Comparison of ENCODE assay signal across 14 mouse cellular contexts in the genomic region with DNA sequence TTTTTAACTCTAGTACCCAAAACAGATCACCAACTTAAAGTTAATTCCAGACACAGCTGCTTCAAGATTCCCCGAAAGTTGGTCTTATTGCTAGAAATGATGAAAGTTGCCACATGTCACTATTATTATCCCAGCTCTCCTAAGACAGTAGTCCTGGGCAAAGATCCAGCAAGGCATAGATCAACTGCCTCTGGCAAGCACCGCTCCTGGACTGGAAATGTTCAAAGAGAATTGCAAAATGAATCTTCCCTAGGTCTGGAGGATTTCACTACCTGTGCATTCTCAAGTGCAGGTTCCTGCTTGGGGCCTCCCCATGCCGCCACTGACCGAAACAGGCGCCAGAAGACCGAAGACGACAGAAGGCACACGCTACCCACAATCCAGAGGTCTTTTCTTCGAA. TPM values are rescaled to one million over a fixed set of nuclear protein-coding genes. Genes with fewer than 3 reads are reported as not detected.
DNase-seq lines count a peak whose midpoint lies in the region; ATAC-seq lines count a peak whose summit lies in the region.
"Had no signal": no experiment of that assay in that cellular context is flagged by ENCODE, and none has a peak within 500 bp of the region (broad histone marks: within the 10 kb centered on the region; RNA-seq: fewer than 3 reads in every experiment).

No protein-coding gene starts in this region.

- H3K27me3 ChIP-seq in heart, embryonic 12.5 days (replicated peaks), result no peaks in the 10 kb centered on the region
- H3K27me3 ChIP-seq in forebrain, embryonic 12.5 days, result no peaks in the 10 kb centered on the region
- H3K27me3 ChIP-seq: intestine, embryonic 15.5 days; liver, embryonic 12.5 days had no signal

- H3K9ac ChIP-seq in heart, embryonic 12.5 days, result no peak overlapping the region
- no peak overlapping the region for H3K9ac ChIP-seq in forebrain, embryonic 12.5 days
- H3K9ac ChIP-seq: forebrain, postnatal 0 days; intestine, embryonic 15.5 days; liver, embryonic 12.5 days had no signal

- no peak overlapping the region for H3K4me2 ChIP-seq in heart, embryonic 12.5 days
- H3K4me2 ChIP-seq in forebrain, embryonic 12.5 days, result no peak overlapping the region
- H3K4me2 ChIP-seq: intestine, embryonic 15.5 days; liver, embryonic 12.5 days had no signal

- WGBS in heart, embryonic 12.5 days, result 87% methylated on average over 9 of the region's 9 CpGs
- WGBS in forebrain, embryonic 12.5 days, result 96% methylated on average over 9 of the region's 9 CpGs

- peak; percentile 91 for DNase-seq in heart, adult 11 months
- peak; percentile 20 to 28 for DNase-seq in kidney, postnatal 36 days
- no peak for DNase-seq in kidney, adult 11 months
- peak; percentile 65 for DNase-seq in adrenal gland, postnatal 10 days
- DNase-seq in gonadal fat pad, adult 2 months (ENCODE audit: low read depth), result peak; percentile 52
- DNase-seq: cerebellum, postnatal 36 days; forebrain, postnatal 0 days; right cerebral cortex, postnatal 25 days had no signal

- H3K9me3 ChIP-seq in heart, embryonic 12.5 days (replicated peaks), result no peaks in the 10 kb centered on the region
- H3K9me3 ChIP-seq in forebrain, embryonic 12.5 days, result no peaks in the 10 kb centered on the region
- H3K9me3 ChIP-seq: intestine, embryonic 15.5 days; liver, embryonic 12.5 days; megakaryocyte, embryonic 14.5 days had no signal

- no peaks in the 10 kb centered on the region for H3K36me3 ChIP-seq in heart, embryonic 12.5 days
- no peaks in the 10 kb centered on the region for H3K36me3 ChIP-seq in forebrain, embryonic 12.5 days (replicated peaks)
- H3K36me3 ChIP-seq: intestine, embryonic 15.5 days; liver, embryonic 12.5 days had no signal

- H3K4me1 ChIP-seq in heart, embryonic 12.5 days (replicated peaks), result peaks cover 14% of the 10 kb centered on the region
- no peaks in the 10 kb centered on the region for H3K4me1 ChIP-seq in forebrain, embryonic 12.5 days
- H3K4me1 ChIP-seq: intestine, embryonic 15.5 days; liver, embryonic 12.5 days; megakaryocyte, embryonic 14.5 days had no signal

- no peak overlapping the region for H3K4me3 ChIP-seq in heart, embryonic 12.5 days
- H3K4me3 ChIP-seq in forebrain, embryonic 12.5 days (replicated peaks), result no peak overlapping the region
- H3K4me3 ChIP-seq: intestine, embryonic 15.5 days; liver, embryonic 12.5 days; megakaryocyte, embryonic 14.5 days had no signal

- no peak for ATAC-seq in heart, embryonic 12.5 days (ENCODE audit: insufficient number of reproducible peaks, low FRiP score)
- no peak for ATAC-seq in forebrain, embryonic 12.5 days (ENCODE audit: low FRiP score)
- ATAC-seq: forebrain, postnatal 0 days; intestine, embryonic 15.5 days; liver, embryonic 12.5 days had no signal

- H3K27ac ChIP-seq in heart, embryonic 12.5 days (ENCODE audit: poor library complexity, severe bottlenecking), result no peak overlapping the region
- H3K27ac ChIP-seq in forebrain, embryonic 12.5 days, result no peak overlapping the region
- H3K27ac ChIP-seq: intestine, embryonic 15.5 days; liver, embryonic 12.5 days had no signal

RNA-seq across cellular contexts. Expression of gene Mylk4, which starts 7.9 kb away (rescaled TPM):
- polyA plus RNA-seq in heart, embryonic 12.5 days (2016; fragmentation: Nextera tagmentation; extraction: Ambion mirVana), result 0.18 and 0.28 TPM in 2 replicates
- 10 to 100 TPM in 1 of 2 experiments, 1 to 10 TPM in 1; 4.5 to 17.1 TPM for total RNA-seq in adrenal gland, postnatal 10 days (2021)
- polyA plus RNA-seq in gonadal fat pad, adult 2 months (2012; rRNA removed), result 0.05 and 0.15 TPM in 2 replicates
- polyA plus RNA-seq in forebrain, embryonic 12.5 days (2016; fragmentation: Nextera tagmentation; extraction: Ambion mirVana), result 0.13 and 0.22 TPM in 2 replicates
- total RNA-seq: hematopoietic stem cell, adult 5-6 weeks had no signal

RNA-seq across cellular contexts. Expression of gene Wrnip1, which starts 25.9 kb away (rescaled TPM):
- polyA plus RNA-seq in heart, embryonic 12.5 days (2016; fragmentation: Nextera tagmentation; extraction: Ambion mirVana), result 30.2 TPM in 2 replicates
- total RNA-seq in adrenal gland, postnatal 10 days (2021), result 10 to 100 TPM; 36.3 to 39.9 TPM
- 27.3 and 28.1 TPM in 2 replicates for polyA plus RNA-seq in gonadal fat pad, adult 2 months (2012; rRNA removed)
- polyA plus RNA-seq in forebrain, embryonic 12.5 days (2016; fragmentation: Nextera tagmentation; extraction: Ambion mirVana), result 29.1 and 30.4 TPM in 2 replicates

RNA-seq across cellular contexts. Expression of gene D930007J09Rik, which starts 26.8 kb away (rescaled TPM):
- not detected in 2 replicates for polyA plus RNA-seq in heart, embryonic 12.5 days (2016; fragmentation: Nextera tagmentation; extraction: Ambion mirVana)
- total RNA-seq in adrenal gland, postnatal 10 days (2021), result not detected
- 0.50 TPM in 1 of 2 replicates, not detected in the other for polyA plus RNA-seq in gonadal fat pad, adult 2 months (2012; rRNA removed)
- polyA plus RNA-seq in forebrain, embryonic 12.5 days (2016; fragmentation: Nextera tagmentation; extraction: Ambion mirVana), result not detected in 2 replicates
- total RNA-seq: forebrain, postnatal 0 days; hematopoietic stem cell, adult 5-6 weeks had no signal
- polyA plus RNA-seq: forebrain, postnatal 0 days; intestine, embryonic 15.5 days; liver, embryonic 12.5 days had no signal
